Mouse (Mus musculus): ENCODE measurements around the gene Ccdc181.

DNA sequence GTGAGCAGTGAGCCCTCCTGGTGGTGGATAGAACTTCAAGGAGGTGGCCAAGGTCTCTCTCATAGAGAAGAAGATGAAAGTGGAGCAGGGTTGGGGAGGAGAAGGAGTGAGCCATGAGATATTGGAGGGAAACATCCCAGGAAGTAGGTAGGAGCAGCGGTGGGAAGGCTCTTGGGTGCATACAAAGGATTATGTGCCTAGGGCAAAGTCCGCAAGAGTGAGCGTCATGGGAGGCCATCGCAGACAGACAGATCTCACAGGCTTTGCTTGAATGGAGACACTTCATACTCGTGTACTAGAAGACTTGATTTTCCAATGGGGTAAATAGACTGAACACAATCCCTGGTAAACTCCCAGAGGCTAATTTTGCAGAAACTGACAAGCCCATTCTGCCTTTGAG lies 43.1 kb downstream of the Ccdc181 start:
- TF ChIP-seq POLR2A (IDR thresholded peaks at IDR 0.05; ENCODE audit: insufficient read depth, low read depth, low read length) (no peak), CTCF (IDR thresholded peaks at IDR 0.05; ENCODE audit: insufficient read depth, low read depth, low read length) (no peak)
